Mouse (Mus musculus): Measurements from ENCODE around the gene Trappc5.

DNA sequence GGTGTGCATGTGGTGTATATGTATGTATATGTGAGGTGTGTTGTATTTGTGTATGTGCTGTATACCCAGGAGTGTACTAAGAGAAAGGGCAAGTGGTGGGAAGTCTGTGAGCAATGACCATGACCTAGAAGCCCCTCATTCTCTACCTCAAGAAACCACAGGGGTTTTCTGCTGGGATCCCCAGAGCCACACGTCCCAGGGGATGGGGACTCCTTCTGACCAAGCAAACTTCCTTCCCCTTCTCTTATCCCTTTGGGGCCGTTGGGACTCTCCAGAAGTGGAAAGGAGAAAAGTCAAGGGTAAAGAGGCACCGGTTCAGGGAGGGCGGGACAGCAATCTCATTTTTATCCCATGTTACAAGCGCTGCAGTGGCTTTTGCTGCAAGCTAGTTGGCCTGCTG, 9.3 kb downstream of the Trappc5 start:
- TF ChIP-seq CTCF (IDR thresholded peaks at IDR 0.05; ENCODE audit: low read depth, low read length) (no peak), POLR2A (IDR thresholded peaks at IDR 0.05; ENCODE audit: borderline replicate concordance, low read depth, low read length) (no peak)
